Mouse (Mus musculus): ENCODE data around the gene Chsy1. TPM values are rescaled to one million over a fixed set of nuclear protein-coding genes. Genes with fewer than 3 reads are reported as not detected.

The Chsy1 gene
- total RNA-seq, 2 experiments from 2014 or later = 3.4 to 3.8 TPM

GRCm38 (mm10) chr7:66214477-66214876 is 105.2 kb downstream of the Chsy1 start:
- DNase-seq = no peak

- DNase-seq = no peak
Measured at GRCm38 (mm10) chr7:66215911-66216310, 106.6 kb downstream of the Chsy1 start.

GRCm38 (mm10) chr7:66217011-66217410 is 107.7 kb downstream of the Chsy1 start:
- DNase-seq = no peak

GRCm38 (mm10) chr7:66217531-66218094 is 108.3 kb downstream of the Chsy1 start:
- no peak for DNase-seq

- DNase-seq = peak; percentile 59
Measured at GRCm38 (mm10) chr7:66218193-66219014, 109.1 kb downstream of the Chsy1 start.

GRCm38 (mm10) chr7:66219028-66219793 is 109.9 kb downstream of the Chsy1 start:
- DNase-seq = no peak

- DNase-seq = no peak
Measured at GRCm38 (mm10) chr7:66219794-66220227, 110.5 kb downstream of the Chsy1 start.

- no peak for DNase-seq
Measured at GRCm38 (mm10) chr7:66222621-66223091, 113.3 kb downstream of the Chsy1 start.

Other genes with a start within 250 kb of the Chsy1 start
- gene Pcsk6, start 247.8 kb upstream of the Chsy1 start, total RNA-seq (2021) = 10 to 100 TPM; 21.0 to 25.1 TPM
- gene Gm45213, start 65.9 kb upstream of the Chsy1 start, total RNA-seq (2021) = not detected
- 10 to 100 TPM; 17.6 to 19.0 TPM for gene Snrpa1, start 50.5 kb upstream of the Chsy1 start, total RNA-seq (2021)
- 10 to 100 TPM; 25.6 to 27.3 TPM for gene Selenos, start 29.9 kb upstream of the Chsy1 start, total RNA-seq (2021)

All from gastrocnemius, postnatal 25 days (tissue).